Mouse (Mus musculus): ENCODE data around the gene Prpsap1. TPM values are rescaled to one million over a fixed set of nuclear protein-coding genes. Genes with fewer than 3 reads are reported as not detected.

The Prpsap1 gene
- polyA plus RNA-seq, 1 experiment, result 132 TPM

- no peak for DNase-seq (ENCODE audit: low read depth)
- TF ChIP-seq CTCF (IDR thresholded peaks at IDR 0.05; ENCODE audit: borderline replicate concordance, extremely low read depth, insufficient read depth, insufficient read length) (no peak), POLR2A (IDR thresholded peaks at IDR 0.05; ENCODE audit: borderline replicate concordance, extremely low read depth, insufficient read depth, insufficient read length, poor library complexity, severe bottlenecking) (no peak)
These were observed 69.2 kb downstream of the Prpsap1 start for GRCm38 (mm10) chr11:116424621-116425407.

GRCm38 (mm10) chr11:116423782-116424620, 70.0 kb downstream of the Prpsap1 start:
- no peak for TF ChIP-seq CTCF (IDR thresholded peaks at IDR 0.05; ENCODE audit: borderline replicate concordance, extremely low read depth, insufficient read depth, insufficient read length)
- TF ChIP-seq POLR2A (IDR thresholded peaks at IDR 0.05; ENCODE audit: borderline replicate concordance, extremely low read depth, insufficient read depth, insufficient read length, poor library complexity, severe bottlenecking), result no peak
- no peak for DNase-seq (ENCODE audit: low read depth)

DNA sequence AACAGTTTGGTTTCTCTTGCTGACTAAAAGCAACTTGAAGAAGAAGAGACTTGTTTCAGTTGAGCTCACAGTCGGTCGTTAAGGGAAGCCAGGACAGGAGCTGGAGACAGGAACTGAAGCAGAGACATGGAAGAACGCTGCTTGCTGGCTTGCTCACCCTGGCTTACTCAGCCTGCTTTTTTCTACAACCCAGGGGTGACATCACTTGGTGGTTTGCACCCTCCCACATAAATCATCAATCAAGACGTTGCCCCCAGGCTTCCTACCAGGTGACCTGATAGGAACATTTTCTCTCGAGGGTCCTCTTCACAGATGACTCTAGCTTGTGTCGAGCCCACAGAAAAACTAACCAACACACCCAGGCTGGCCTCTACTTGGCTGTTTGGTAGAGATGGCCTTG, 70.8 kb downstream of the Prpsap1 start:
- no peak for DNase-seq (ENCODE audit: low read depth)
- TF ChIP-seq POLR2A (IDR thresholded peaks at IDR 0.05; ENCODE audit: borderline replicate concordance, extremely low read depth, insufficient read depth, insufficient read length, poor library complexity, severe bottlenecking) (no peak), CTCF (IDR thresholded peaks at IDR 0.05; ENCODE audit: borderline replicate concordance, extremely low read depth, insufficient read depth, insufficient read length) (no peak)

GRCm38 (mm10) chr11:116422562-116422961, 71.4 kb downstream of the Prpsap1 start:
- DNase-seq (ENCODE audit: low read depth), result no peak
- no peak for TF ChIP-seq CTCF (IDR thresholded peaks at IDR 0.05; ENCODE audit: borderline replicate concordance, extremely low read depth, insufficient read depth, insufficient read length)
- no peak for TF ChIP-seq POLR2A (IDR thresholded peaks at IDR 0.05; ENCODE audit: borderline replicate concordance, extremely low read depth, insufficient read depth, insufficient read length, poor library complexity, severe bottlenecking)

DNA sequence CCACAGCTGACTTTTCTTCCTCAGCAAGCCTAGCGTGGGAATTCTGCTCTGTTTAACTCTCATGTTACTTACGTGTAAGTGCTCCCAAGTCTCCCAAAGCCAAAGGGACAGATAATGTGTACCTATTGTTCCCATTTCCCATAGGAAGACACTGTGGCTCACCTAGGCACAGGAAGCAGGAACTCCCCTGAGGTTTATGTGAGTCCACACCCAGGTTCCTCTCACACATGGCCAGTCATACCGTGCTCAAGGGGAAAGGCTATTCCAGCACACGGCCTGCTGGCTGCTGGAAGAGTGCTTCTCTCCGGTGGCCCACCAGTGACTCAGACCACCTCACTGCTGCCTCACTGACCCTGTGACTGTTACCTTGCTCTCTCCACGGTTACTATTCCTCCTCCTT, 72.9 kb downstream of the Prpsap1 start:
- TF ChIP-seq CTCF (IDR thresholded peaks at IDR 0.05; ENCODE audit: borderline replicate concordance, extremely low read depth, insufficient read depth, insufficient read length) (no peak), POLR2A (IDR thresholded peaks at IDR 0.05; ENCODE audit: borderline replicate concordance, extremely low read depth, insufficient read depth, insufficient read length, poor library complexity, severe bottlenecking) (no peak)
- no peak for DNase-seq (ENCODE audit: low read depth)

Other genes with a start within 250 kb of the Prpsap1 start
- gene Srp68, start 220.0 kb downstream of the Prpsap1 start, polyA plus RNA-seq (2012; rRNA removed), result 68.6 and 69.3 TPM in 2 replicates
- gene Galr2, start 213.3 kb downstream of the Prpsap1 start, polyA plus RNA-seq (2012; rRNA removed), result 0.21 and 0.37 TPM in 2 replicates
- 96.1 and 112 TPM in 2 replicates for gene Exoc7, start 187.0 kb downstream of the Prpsap1 start, polyA plus RNA-seq (2012; rRNA removed)
- 22.2 and 29.7 TPM in 2 replicates for gene Foxj1, start 158.8 kb downstream of the Prpsap1 start, polyA plus RNA-seq (2012; rRNA removed)
- 59.5 and 97.3 TPM in 2 replicates for gene Rnf157, start 81.2 kb downstream of the Prpsap1 start, polyA plus RNA-seq (2012; rRNA removed)
- 203 and 296 TPM in 2 replicates for gene Ubald2, start 60.1 kb downstream of the Prpsap1 start, polyA plus RNA-seq (2012; rRNA removed)
- gene Qrich2, start 28.0 kb downstream of the Prpsap1 start, polyA plus RNA-seq (2012; rRNA removed), result 0.14 and 0.15 TPM in 2 replicates
- 2.4 and 3.6 TPM in 2 replicates for gene Sphk1, start 36.7 kb upstream of the Prpsap1 start, polyA plus RNA-seq (2012; rRNA removed)
- gene Ube2o, start 87.2 kb upstream of the Prpsap1 start, polyA plus RNA-seq (2012; rRNA removed), result 54.3 and 68.5 TPM in 2 replicates
- gene Aanat, start 92.2 kb upstream of the Prpsap1 start, polyA plus RNA-seq (2012; rRNA removed), result 1.2 and 2.7 TPM in 2 replicates
- 2.3 and 2.5 TPM in 2 replicates for gene Rhbdf2, start 132.8 kb upstream of the Prpsap1 start, polyA plus RNA-seq (2012; rRNA removed)
- gene Prcd, start 159.3 kb upstream of the Prpsap1 start, polyA plus RNA-seq (2012; rRNA removed), result 1.0 and 1.4 TPM in 2 replicates
- gene Cygb, start 160.1 kb upstream of the Prpsap1 start, polyA plus RNA-seq (2012; rRNA removed), result 18.3 TPM in 2 replicates